Comparison of ENCODE assay signal across 32 mouse cellular contexts in genomic region chr5:143023887-143024286, GRCm38 (mm10).
DNase-seq lines count a peak whose midpoint lies in the region; ATAC-seq and TF ChIP-seq lines count a peak whose summit lies in the region.
"Had no signal": no experiment of that assay in that cellular context is flagged by ENCODE, and none has a peak within 500 bp of the region (broad histone marks: within the 10 kb centered on the region; RNA-seq: fewer than 3 reads in every experiment).

No protein-coding gene starts in this region.

- TF ChIP-seq EP300 in liver, postnatal 0 days (IDR thresholded peaks at IDR 0.05; ENCODE audit: low read depth): no peak

- no peak for DNase-seq in heart, postnatal 10 days
- DNase-seq in liver: peak; percentile 34
- no peak for DNase-seq in liver, postnatal 0 days
- DNase-seq in liver, embryonic 13.5 days: peak; percentile 37
- no peak for DNase-seq in adrenal gland, postnatal 36 days
- no peak for DNase-seq in frontal cortex, postnatal 25 days (ENCODE audit: low spot score in 2 of 2)
- DNase-seq: adrenal gland, postnatal 14 days; cerebellum, adult 2 months; cerebellum, postnatal 25 days; kidney, adult 11 months; kidney, postnatal 25 days; lung, adult 18-20 months; lung, postnatal 10 days; right cerebral cortex, adult 18-20 months; right cerebral cortex, postnatal 4 days; thymus, adult 18-20 months; thymus, postnatal 25 days had no signal

- no peak for ATAC-seq in heart, embryonic 11.5 days (replicated peaks; ENCODE audit: insufficient number of reproducible peaks, low FRiP score, low TSS enrichment)
- no peak for ATAC-seq in liver, postnatal 0 days
- ATAC-seq in liver, embryonic 13.5 days (ENCODE audit: low read depth): peak; percentile 85
- peak; percentile 88 for ATAC-seq in megakaryocyte-erythroid progenitor cell, adult 5-6 weeks (replicated peaks; ENCODE audit: low FRiP score, low TSS enrichment, poor library complexity, severe bottlenecking)
- ATAC-seq: forebrain, embryonic 14.5 days; inflammation-experienced regulatory T-cells, adult 6 months; midbrain, embryonic 16.5 days had no signal

- WGBS in heart, embryonic 11.5 days (ENCODE audit: insufficient replicate concordance): 24% methylated on average over 2 of the region's 2 CpGs
- WGBS in liver, postnatal 0 days (ENCODE audit: insufficient replicate concordance): 65% methylated on average over 2 of the region's 2 CpGs
- WGBS in liver, embryonic 13.5 days (ENCODE audit: insufficient replicate concordance): 26% methylated on average over 2 of the region's 2 CpGs

- H3K4me2 ChIP-seq in heart, embryonic 11.5 days: no peak overlapping the region
- no peak overlapping the region for H3K4me2 ChIP-seq in liver, postnatal 0 days (ENCODE audit: low read depth, low read length)
- H3K4me2 ChIP-seq in liver, embryonic 13.5 days: no peak overlapping the region
- H3K4me2 ChIP-seq: embryonic facial prominence, embryonic 15.5 days; hindbrain, embryonic 15.5 days; limb, embryonic 12.5 days had no signal

- peaks cover 17% of the 10 kb centered on the region for H3K36me3 ChIP-seq in heart, embryonic 11.5 days (ENCODE audit: control insufficient read depth, insufficient read depth, low read length)
- H3K36me3 ChIP-seq in liver, postnatal 0 days (replicated peaks; ENCODE audit: insufficient read depth, low read length): peaks cover 52% of the 10 kb centered on the region
- peaks cover 67% of the 10 kb centered on the region for H3K36me3 ChIP-seq in liver, embryonic 13.5 days

- no peaks in the 10 kb centered on the region for H3K27me3 ChIP-seq in heart, embryonic 11.5 days (ENCODE audit: control insufficient read depth, insufficient read depth, low read length)
- H3K27me3 ChIP-seq in liver, postnatal 0 days (ENCODE audit: insufficient read depth, low read length): no peaks in the 10 kb centered on the region
- no peaks in the 10 kb centered on the region for H3K27me3 ChIP-seq in liver, embryonic 13.5 days
- H3K27me3 ChIP-seq: embryonic facial prominence, embryonic 15.5 days; hindbrain, embryonic 15.5 days; limb, embryonic 12.5 days had no signal

- H3K27ac ChIP-seq in heart, embryonic 11.5 days (ENCODE audit: low read depth, low read length): peak overlapping the region; percentile 41
- no peak overlapping the region for H3K27ac ChIP-seq in liver, postnatal 0 days (ENCODE audit: low read depth)
- peak overlapping the region; percentile 16; the same call in 1 of the 2 replicates for H3K27ac ChIP-seq in liver, embryonic 13.5 days
- H3K27ac ChIP-seq: embryonic facial prominence, embryonic 10.5 days; embryonic facial prominence, embryonic 15.5 days; hindbrain, embryonic 10.5 days; hindbrain, embryonic 15.5 days; left cerebral cortex, adult 2 months; limb, embryonic 12.5 days; macrophage; midbrain, embryonic 10.5 days; stomach, postnatal 0 days had no signal

- no peaks in the 10 kb centered on the region for H3K9me3 ChIP-seq in heart, embryonic 11.5 days (replicated peaks; ENCODE audit: control insufficient read depth, low read length)
- no peaks in the 10 kb centered on the region for H3K9me3 ChIP-seq in liver, postnatal 0 days (ENCODE audit: low read length)
- H3K9me3 ChIP-seq in liver, embryonic 13.5 days (replicated peaks): no peaks in the 10 kb centered on the region
- H3K9me3 ChIP-seq: embryonic facial prominence, embryonic 10.5 days; embryonic facial prominence, embryonic 15.5 days; G1E; hindbrain, embryonic 10.5 days; hindbrain, embryonic 15.5 days; limb, embryonic 12.5 days; midbrain, embryonic 10.5 days had no signal

- peaks cover 13% of the 10 kb centered on the region for H3K4me1 ChIP-seq in heart, embryonic 11.5 days (ENCODE audit: control insufficient read depth, insufficient read depth, low read length)
- no peaks in the 10 kb centered on the region for H3K4me1 ChIP-seq in liver, postnatal 0 days (ENCODE audit: insufficient read depth)
- H3K4me1 ChIP-seq in liver, embryonic 13.5 days (replicated peaks): peaks cover 11% of the 10 kb centered on the region
- H3K4me1 ChIP-seq: embryonic facial prominence, embryonic 10.5 days; embryonic facial prominence, embryonic 15.5 days; hindbrain, embryonic 10.5 days; hindbrain, embryonic 15.5 days; limb, embryonic 12.5 days; midbrain, embryonic 10.5 days had no signal

- TF ChIP-seq CTCF in liver, postnatal 0 days (IDR thresholded peaks at IDR 0.05; ENCODE audit: low read depth): no peak

- H3K4me3 ChIP-seq in heart, embryonic 11.5 days (ENCODE audit: low read depth, low read length): no peak overlapping the region
- no peak overlapping the region for H3K4me3 ChIP-seq in liver, postnatal 0 days (ENCODE audit: low read depth, low read length)
- no peak overlapping the region for H3K4me3 ChIP-seq in liver, embryonic 13.5 days (replicated peaks)
- H3K4me3 ChIP-seq: embryonic facial prominence, embryonic 10.5 days; embryonic facial prominence, embryonic 15.5 days; hindbrain, embryonic 10.5 days; hindbrain, embryonic 15.5 days; left cerebral cortex, adult 2 months; limb, embryonic 12.5 days; midbrain, embryonic 10.5 days had no signal

- no peak overlapping the region for H3K9ac ChIP-seq in heart, embryonic 11.5 days (ENCODE audit: low read depth, low read length)
- no peak overlapping the region for H3K9ac ChIP-seq in liver, postnatal 0 days (replicated peaks)
- peak overlapping the region; percentile 5; the same call in 1 of the 2 replicates for H3K9ac ChIP-seq in liver, embryonic 13.5 days
- H3K9ac ChIP-seq: embryonic facial prominence, embryonic 15.5 days; hindbrain, embryonic 15.5 days; limb, embryonic 12.5 days had no signal

- intact Hi-C loops in heart, postnatal 10 days (cut with DNase I): no loop called here

Comparison
In these comparisons a context has a peak if more than half of its experiments do, and no peak if none do; other contexts are left out.
1. ATAC-seq: peak in liver, embryonic 13.5 days (single experiment) and megakaryocyte-erythroid progenitor cell, adult 5-6 weeks (single experiment); none in heart, embryonic 11.5 days (single experiment) and liver, postnatal 0 days (single experiment).
2. DNase-seq: peak in liver (single experiment) and liver, embryonic 13.5 days (single experiment); none in heart, postnatal 10 days (0 of 2), liver, postnatal 0 days (single experiment), adrenal gland, postnatal 36 days (0 of 2) and frontal cortex, postnatal 25 days (0 of 2).